In genomic region chr4:137443625-137444024, GRCm38 (mm10) we compare ENCODE assay signal across 7 mouse cellular contexts. TPM values are rescaled to one million over a fixed set of nuclear protein-coding genes. Genes with fewer than 3 reads are reported as not detected.
DNase-seq lines count a peak whose midpoint lies in the region; ATAC-seq and TF ChIP-seq lines count a peak whose summit lies in the region.

No protein-coding gene starts in this region.

- H3K9me3 ChIP-seq in embryonic facial prominence, embryonic 13.5 days, result no peaks in the 10 kb centered on the region
- no peaks in the 10 kb centered on the region for H3K9me3 ChIP-seq in hindbrain, embryonic 13.5 days

- no peak overlapping the region for H3K27ac ChIP-seq in bone marrow macrophage, adult 2 months (ENCODE audit: insufficient read depth, low read depth, low read length)
- no peak overlapping the region for H3K27ac ChIP-seq in embryonic facial prominence, embryonic 13.5 days
- H3K27ac ChIP-seq in hindbrain, embryonic 13.5 days, result no peak overlapping the region
- H3K27ac ChIP-seq in small intestine, adult 2 months (ENCODE audit: insufficient read depth, low read depth, low read length), result no peak overlapping the region

- no peak for ATAC-seq in embryonic facial prominence, embryonic 13.5 days (ENCODE audit: insufficient number of reproducible peaks, insufficient read depth, low FRiP score, low TSS enrichment, low read depth)
- no peak for ATAC-seq in hindbrain, embryonic 13.5 days (ENCODE audit: low FRiP score)
- ATAC-seq in megakaryocyte, adult 5-6 weeks (ENCODE audit: poor library complexity, severe bottlenecking), result 0 out of 2 replicates have a peak, but pooled peaks have one; percentile 52

- no peaks in the 10 kb centered on the region for H3K36me3 ChIP-seq in embryonic facial prominence, embryonic 13.5 days
- no peaks in the 10 kb centered on the region for H3K36me3 ChIP-seq in hindbrain, embryonic 13.5 days
- no peaks in the 10 kb centered on the region for H3K36me3 ChIP-seq in small intestine, adult 2 months (ENCODE audit: control insufficient read depth, insufficient read depth, low read length)

- no peak for TF ChIP-seq POLR2A in bone marrow macrophage, adult 2 months (IDR thresholded peaks at IDR 0.05; ENCODE audit: borderline replicate concordance, low read depth, low read length)
- TF ChIP-seq POLR2A in small intestine, adult 2 months (IDR thresholded peaks at IDR 0.05; ENCODE audit: low read depth, low read length), result no peak

- H3K4me3 ChIP-seq in bone marrow macrophage, adult 2 months (ENCODE audit: insufficient read depth, low read length), result no peak overlapping the region
- no peak overlapping the region for H3K4me3 ChIP-seq in embryonic facial prominence, embryonic 13.5 days
- no peak overlapping the region for H3K4me3 ChIP-seq in hindbrain, embryonic 13.5 days
- H3K4me3 ChIP-seq in small intestine, adult 2 months (ENCODE audit: low read depth, low read length), result no peak overlapping the region

- peak; percentile 72 for DNase-seq in NIH3T3 (ENCODE audit: low read depth)
- DNase-seq in layer of hippocampus, postnatal 36 days, result peak; percentile 62 to 77

- peak overlapping the region; percentile 34; the same call in 1 of the 2 replicates for H3K4me2 ChIP-seq in embryonic facial prominence, embryonic 13.5 days
- H3K4me2 ChIP-seq in hindbrain, embryonic 13.5 days, result peak overlapping the region; percentile 25; the same call in 1 of the 2 replicates

- no peaks in the 10 kb centered on the region for H3K4me1 ChIP-seq in bone marrow macrophage, adult 2 months (ENCODE audit: control insufficient read depth, insufficient read depth, low read length)
- H3K4me1 ChIP-seq in embryonic facial prominence, embryonic 13.5 days, result peaks cover 15% of the 10 kb centered on the region
- H3K4me1 ChIP-seq in hindbrain, embryonic 13.5 days (replicated peaks), result peaks cover 9% of the 10 kb centered on the region
- peaks cover 3% of the 10 kb centered on the region; the same call in 1 of the 2 replicates for H3K4me1 ChIP-seq in small intestine, adult 2 months (ENCODE audit: control insufficient read depth, insufficient read depth, insufficient read length, low read length)

- no peaks in the 10 kb centered on the region for H3K27me3 ChIP-seq in embryonic facial prominence, embryonic 13.5 days
- no peaks in the 10 kb centered on the region for H3K27me3 ChIP-seq in hindbrain, embryonic 13.5 days
- H3K27me3 ChIP-seq in small intestine, adult 2 months (ENCODE audit: control insufficient read depth, insufficient read depth, low read length), result no peaks in the 10 kb centered on the region

- WGBS in embryonic facial prominence, embryonic 13.5 days, result 15% methylated on average over 5 of the region's 5 CpGs
- WGBS in hindbrain, embryonic 13.5 days, result 31% methylated on average over 5 of the region's 5 CpGs
- 25% methylated on average over 5 of the region's 5 CpGs for WGBS in small intestine, adult 2 months

- peak; percentile 65 for TF ChIP-seq CTCF in bone marrow macrophage, adult 2 months (IDR thresholded peaks at IDR 0.05; ENCODE audit: low read depth, low read length)
- TF ChIP-seq CTCF in small intestine, adult 2 months (IDR thresholded peaks at IDR 0.05; ENCODE audit: extremely low read depth, insufficient read length, insufficient replicate concordance, low read depth, low read length), result peak; percentile 74; the same call in 1 of the 2 replicates

- H3K9ac ChIP-seq in embryonic facial prominence, embryonic 13.5 days, result no peak overlapping the region
- 0 out of 2 replicates have a peak overlapping the region, but pooled peaks have one; percentile 19 for H3K9ac ChIP-seq in hindbrain, embryonic 13.5 days

RNA-seq across cellular contexts. Expression of gene 1700013G24Rik, which starts 9.5 kb away (rescaled TPM):
- not detected in 2 replicates for polyA plus RNA-seq in bone marrow macrophage, adult 2 months (2012; ENCODE audit: insufficient read depth, insufficient read length, missing spikeins)
- not detected in 2 replicates for polyA plus RNA-seq in embryonic facial prominence, embryonic 13.5 days (2015; fragmentation: Nextera tagmentation; extraction: Ambion mirVana)
- polyA plus RNA-seq in hindbrain, embryonic 13.5 days (2015; fragmentation: Nextera tagmentation; extraction: Ambion mirVana), result not detected in 2 replicates
- total RNA-seq in layer of hippocampus, postnatal 36 days (2021), result not detected
- not detected in 2 replicates for total RNA-seq in megakaryocyte, adult 5-6 weeks (2015)
- not detected in 2 replicates for total RNA-seq in megakaryocyte, adult 5-6 weeks (2017)
- polyA plus RNA-seq in small intestine, adult 2 months (2012; rRNA removed), result not detected in 2 replicates

RNA-seq across cellular contexts. Expression of gene Cela3b, which starts 13.3 kb away (rescaled TPM):
- polyA plus RNA-seq in bone marrow macrophage, adult 2 months (2012; ENCODE audit: insufficient read depth, insufficient read length, missing spikeins), result not detected in 2 replicates
- 0.29 TPM in 1 of 2 replicates, not detected in the other for polyA plus RNA-seq in embryonic facial prominence, embryonic 13.5 days (2015; fragmentation: Nextera tagmentation; extraction: Ambion mirVana)
- polyA plus RNA-seq in hindbrain, embryonic 13.5 days (2015; fragmentation: Nextera tagmentation; extraction: Ambion mirVana), result not detected in 2 replicates
- total RNA-seq in layer of hippocampus, postnatal 36 days (2021), result not detected
- 0.30 TPM in 1 of 2 replicates, not detected in the other for total RNA-seq in megakaryocyte, adult 5-6 weeks (2015)
- total RNA-seq in megakaryocyte, adult 5-6 weeks (2017), result 1.7 TPM in 1 of 2 replicates, not detected in the other
- 42.4 and 23,172 TPM in 2 replicates for polyA plus RNA-seq in small intestine, adult 2 months (2012; rRNA removed)

RNA-seq across cellular contexts. Expression of gene Hspg2, which starts 24.9 kb away (rescaled TPM):
- polyA plus RNA-seq in bone marrow macrophage, adult 2 months (2012; ENCODE audit: insufficient read depth, insufficient read length, missing spikeins), result 1.5 and 1.9 TPM in 2 replicates
- polyA plus RNA-seq in embryonic facial prominence, embryonic 13.5 days (2015; fragmentation: Nextera tagmentation; extraction: Ambion mirVana), result 28.2 and 30.0 TPM in 2 replicates
- 6.1 and 6.8 TPM in 2 replicates for polyA plus RNA-seq in hindbrain, embryonic 13.5 days (2015; fragmentation: Nextera tagmentation; extraction: Ambion mirVana)
- total RNA-seq in layer of hippocampus, postnatal 36 days (2021), result 1 to 10 TPM; 6.4 to 7.3 TPM
- under 0.01 TPM in 1 of 2 replicates, not detected in the other for total RNA-seq in megakaryocyte, adult 5-6 weeks (2015)
- total RNA-seq in megakaryocyte, adult 5-6 weeks (2017), result 0.04 TPM in 2 replicates
- polyA plus RNA-seq in small intestine, adult 2 months (2012; rRNA removed), result 38.2 and 40.5 TPM in 2 replicates

RNA-seq across cellular contexts. Expression of gene Cela3a, which starts 34.0 kb away (rescaled TPM):
- polyA plus RNA-seq in bone marrow macrophage, adult 2 months (2012; ENCODE audit: insufficient read depth, insufficient read length, missing spikeins), result not detected in 2 replicates
- not detected in 2 replicates for polyA plus RNA-seq in embryonic facial prominence, embryonic 13.5 days (2015; fragmentation: Nextera tagmentation; extraction: Ambion mirVana)
- polyA plus RNA-seq in hindbrain, embryonic 13.5 days (2015; fragmentation: Nextera tagmentation; extraction: Ambion mirVana), result not detected in 2 replicates
- not detected for total RNA-seq in layer of hippocampus, postnatal 36 days (2021)
- not detected in 2 replicates for total RNA-seq in megakaryocyte, adult 5-6 weeks (2015)
- not detected in 2 replicates for total RNA-seq in megakaryocyte, adult 5-6 weeks (2017)
- polyA plus RNA-seq in small intestine, adult 2 months (2012; rRNA removed), result 23.4 TPM in 1 of 2 replicates, not detected in the other

Comparison
In these comparisons a context has a peak if more than half of its experiments do, and no peak if none do; other contexts are left out.
1. RNA of gene Cela3b, which starts 13.3 kb away (polyA plus RNA-seq): 42.4 to 23,172 TPM in small intestine, adult 2 months; not detected in bone marrow macrophage, adult 2 months, 0.29 TPM in embryonic facial prominence, embryonic 13.5 days and not detected in hindbrain, embryonic 13.5 days; every median in the first group is over 10 times any median in the second.